Mouse (Mus musculus): ENCODE data around the gene Arpin. TPM values are rescaled to one million over a fixed set of nuclear protein-coding genes. Genes with fewer than 3 reads are reported as not detected.
A peak's percentile ranks its signal among the peaks of the same experiment; 100 is the strongest.

Arpin gene
- total and polyA plus RNA-seq, 3 experiments: 8.9 to 10.6 (median 9.9) TPM

- intact Hi-C loops (cut with DNase I): no loop called here
- WGBS: 100% methylated on average over 1 of the region's 1 CpGs
- TF ChIP-seq POLR2A (IDR thresholded peaks at IDR 0.05; ENCODE audit: insufficient read depth, low read depth, low read length): no peak
- no peak for TF ChIP-seq CTCF (IDR thresholded peaks at IDR 0.05)
- no peak for TF ChIP-seq EP300 (IDR thresholded peaks at IDR 0.05; ENCODE audit: insufficient read depth, low read depth, low read length)
- H3K27me3 ChIP-seq (ENCODE audit: control insufficient read depth, insufficient read depth, low read length): no peaks in the 10 kb centered on the region
- H3K27ac ChIP-seq: no peak overlapping the region
- no peaks in the 10 kb centered on the region for H3K36me3 ChIP-seq (ENCODE audit: control insufficient read depth, insufficient read depth, low read length)
- H3K79me2 ChIP-seq (replicated peaks; ENCODE audit: control insufficient read depth, insufficient read depth, low read length): no peaks in the 10 kb centered on the region
- no peak overlapping the region for H3K9ac ChIP-seq (ENCODE audit: low read depth, low read length)
- no peak for DNase-seq
- no peaks in the 10 kb centered on the region for H3K4me1 ChIP-seq (ENCODE audit: control insufficient read depth, insufficient read depth, low read length)
- no peak overlapping the region for H3K4me3 ChIP-seq
Measured at GRCm38 (mm10) chr7:79956131-79956530, 21.0 kb upstream of the Arpin start.

GRCm38 (mm10) chr7:79954890-79955289 is 19.7 kb upstream of the Arpin start:
- no peaks in the 10 kb centered on the region for H3K36me3 ChIP-seq (ENCODE audit: control insufficient read depth, insufficient read depth, low read length)
- H3K27ac ChIP-seq: no peak overlapping the region
- TF ChIP-seq POLR2A (IDR thresholded peaks at IDR 0.05; ENCODE audit: insufficient read depth, low read depth, low read length) (no peak), EP300 (IDR thresholded peaks at IDR 0.05; ENCODE audit: insufficient read depth, low read depth, low read length) (no peak), CTCF (IDR thresholded peaks at IDR 0.05) (no peak)
- H3K27me3 ChIP-seq (ENCODE audit: control insufficient read depth, insufficient read depth, low read length): no peaks in the 10 kb centered on the region
- H3K79me2 ChIP-seq (replicated peaks; ENCODE audit: control insufficient read depth, insufficient read depth, low read length): no peaks in the 10 kb centered on the region
- DNase-seq: no peak
- intact Hi-C loops (cut with DNase I): no loop called here
- WGBS: 96% methylated on average over 1 of the region's 1 CpGs
- no peaks in the 10 kb centered on the region for H3K4me1 ChIP-seq (ENCODE audit: control insufficient read depth, insufficient read depth, low read length)
- no peak overlapping the region for H3K9ac ChIP-seq (ENCODE audit: low read depth, low read length)
- no peak overlapping the region for H3K4me3 ChIP-seq

- TF ChIP-seq EP300 (IDR thresholded peaks at IDR 0.05; ENCODE audit: insufficient read depth, low read depth, low read length) (no peak), POLR2A (IDR thresholded peaks at IDR 0.05; ENCODE audit: insufficient read depth, low read depth, low read length) (no peak), CTCF (IDR thresholded peaks at IDR 0.05) (no peak)
- H3K79me2 ChIP-seq (replicated peaks; ENCODE audit: control insufficient read depth, insufficient read depth, low read length): no peaks in the 10 kb centered on the region
- no peak overlapping the region for H3K4me3 ChIP-seq
- intact Hi-C loops (cut with DNase I): no loop called here
- H3K9ac ChIP-seq (ENCODE audit: low read depth, low read length): no peak overlapping the region
- DNase-seq: no peak
- H3K27ac ChIP-seq: no peak overlapping the region
- no peaks in the 10 kb centered on the region for H3K4me1 ChIP-seq (ENCODE audit: control insufficient read depth, insufficient read depth, low read length)
- no peaks in the 10 kb centered on the region for H3K27me3 ChIP-seq (ENCODE audit: control insufficient read depth, insufficient read depth, low read length)
- WGBS: 80% methylated on average over 3 of the region's 3 CpGs
- no peaks in the 10 kb centered on the region for H3K36me3 ChIP-seq (ENCODE audit: control insufficient read depth, insufficient read depth, low read length)
Measured at GRCm38 (mm10) chr7:79951038-79951437, 15.9 kb upstream of the Arpin start.

- no peak overlapping the region for H3K9ac ChIP-seq (ENCODE audit: low read depth, low read length)
- intact Hi-C loops (cut with DNase I): no loop called here
- H3K27me3 ChIP-seq (ENCODE audit: control insufficient read depth, insufficient read depth, low read length): no peaks in the 10 kb centered on the region
- no peaks in the 10 kb centered on the region for H3K36me3 ChIP-seq (ENCODE audit: control insufficient read depth, insufficient read depth, low read length)
- no peak for DNase-seq
- no peak overlapping the region for H3K4me3 ChIP-seq
- H3K4me1 ChIP-seq (ENCODE audit: control insufficient read depth, insufficient read depth, low read length): no peaks in the 10 kb centered on the region
- TF ChIP-seq CTCF (IDR thresholded peaks at IDR 0.05) (no peak), POLR2A (IDR thresholded peaks at IDR 0.05; ENCODE audit: insufficient read depth, low read depth, low read length) (no peak), EP300 (IDR thresholded peaks at IDR 0.05; ENCODE audit: insufficient read depth, low read depth, low read length) (no peak)
- no peak overlapping the region for H3K27ac ChIP-seq
- WGBS: 46% methylated on average over 6 of the region's 6 CpGs
- no peaks in the 10 kb centered on the region for H3K79me2 ChIP-seq (replicated peaks; ENCODE audit: control insufficient read depth, insufficient read depth, low read length)
Measured at GRCm38 (mm10) chr7:79950236-79950635, 15.1 kb upstream of the Arpin start.

- Histone ChIP-seq H3K4me1 (ENCODE audit: control insufficient read depth, insufficient read depth, low read length) (no peaks in the 10 kb centered on the region; the same call in 1 of the 2 replicates), H3K27ac (peak overlapping the region; percentile 90), H3K9ac (ENCODE audit: low read depth, low read length) (peak overlapping the region; percentile 72), H3K27me3 (ENCODE audit: control insufficient read depth, insufficient read depth, low read length) (no peaks in the 10 kb centered on the region), H3K79me2 (replicated peaks; ENCODE audit: control insufficient read depth, insufficient read depth, low read length) (no peaks in the 10 kb centered on the region), H3K36me3 (ENCODE audit: control insufficient read depth, insufficient read depth, low read length) (no peaks in the 10 kb centered on the region), H3K4me3 (peak overlapping the region; percentile 78)
- intact Hi-C loops (cut with DNase I): loop anchor here (1.0 to 5.0 kb wide), 3 partner anchors 15 to 142 kb away; partner anchors contain the start of genes Ap3s2 and Zfp710
- peak; percentile 51 for TF ChIP-seq POLR2A (IDR thresholded peaks at IDR 0.05; ENCODE audit: insufficient read depth, low read depth, low read length)
- no peak for TF ChIP-seq CTCF (IDR thresholded peaks at IDR 0.05)
- peak; percentile 71 to 76 for DNase-seq
- 6% methylated on average over 19 of the region's 19 CpGs for WGBS
Measured at GRCm38 (mm10) chr7:79935511-79936205, 499 bp upstream of the Arpin start.

- H3K4me3 ChIP-seq: peak overlapping the region; percentile 78
- H3K79me2 ChIP-seq (replicated peaks; ENCODE audit: control insufficient read depth, insufficient read depth, low read length): no peaks in the 10 kb centered on the region
- no peaks in the 10 kb centered on the region for H3K27me3 ChIP-seq (ENCODE audit: control insufficient read depth, insufficient read depth, low read length)
- TF ChIP-seq CTCF (IDR thresholded peaks at IDR 0.05) (no peak), EP300 (IDR thresholded peaks at IDR 0.05; ENCODE audit: insufficient read depth, low read depth, low read length) (no peak), POLR2A (IDR thresholded peaks at IDR 0.05; ENCODE audit: insufficient read depth, low read depth, low read length) (no peak)
- peak overlapping the region; percentile 72 for H3K9ac ChIP-seq (ENCODE audit: low read depth, low read length)
- 15% methylated on average over 5 of the region's 5 CpGs for WGBS
- H3K4me1 ChIP-seq (ENCODE audit: control insufficient read depth, insufficient read depth, low read length): no peaks in the 10 kb centered on the region; the same call in none of the 2 replicates
- peak in 1 of 2 experiments; percentile 41 for DNase-seq
- H3K36me3 ChIP-seq (ENCODE audit: control insufficient read depth, insufficient read depth, low read length): no peaks in the 10 kb centered on the region
- peak overlapping the region; percentile 90 for H3K27ac ChIP-seq
- intact Hi-C loops (cut with DNase I): no loop called here
Measured at GRCm38 (mm10) chr7:79934461-79934860, 698 bp downstream of the Arpin start.

Measured in heart, adult 2 months (tissue).